Mouse (Mus musculus): ENCODE data around the gene Dnajb1. TPM values are rescaled to one million over a fixed set of nuclear protein-coding genes. Genes with fewer than 3 reads are reported as not detected.
"Not testable (repeated sequence)": the region's sequence is repeated elsewhere in the genome, so short reads cannot be mapped to it uniquely, and the experiment has no call there.

Gene Dnajb1
- 10 to 100 TPM; 30.9 to 52.4 (median 41.9) TPM for total RNA-seq (2022)

GRCm38 (mm10) chr8:83607661-83608397 is at the start of gene Dnajb1, which contains the start of gene Tecr:
Dnajb1 (plus strand) TSS chr8:83608193.
Tecr (minus strand) TSS chr8:83607971.
- peak; percentile 99 for DNase-seq (ENCODE audit: low spot score in 2 of 2)

GRCm38 (mm10) chr8:83562669-83563068 is 45.3 kb upstream of the Dnajb1 start:
- DNase-seq (ENCODE audit: low spot score in 2 of 2) = no peak

GRCm38 (mm10) chr8:83563246-83563645 is 44.7 kb upstream of the Dnajb1 start:
- DNase-seq (ENCODE audit: low spot score in 2 of 2) = no peak

GRCm38 (mm10) chr8:83565731-83566375 is 42.1 kb upstream of the Dnajb1 start:
- DNase-seq (ENCODE audit: low spot score in 2 of 2) = peak in 1 of 2 experiments; percentile 6

GRCm38 (mm10) chr8:83566469-83567395 is 41.3 kb upstream of the Dnajb1 start, which contains the start of gene Ndufb7:
Ndufb7 (plus strand) TSS chr8:83566671.
- peak; percentile 93 to 97 for DNase-seq (ENCODE audit: low spot score in 2 of 2)

GRCm38 (mm10) chr8:83567668-83568067 is 40.3 kb upstream of the Dnajb1 start:
- peak; percentile 9 to 11 for DNase-seq (ENCODE audit: low spot score in 2 of 2)

GRCm38 (mm10) chr8:83568128-83568527 is 39.9 kb upstream of the Dnajb1 start:
- DNase-seq (ENCODE audit: low spot score in 2 of 2) = no peak

- no peak for DNase-seq (ENCODE audit: low spot score in 2 of 2)
These were observed 39.2 kb upstream of the Dnajb1 start for GRCm38 (mm10) chr8:83568755-83569154.

- no peak for DNase-seq (ENCODE audit: low spot score in 2 of 2)
These were observed 38.8 kb upstream of the Dnajb1 start for GRCm38 (mm10) chr8:83569165-83569564.

- DNase-seq (ENCODE audit: low spot score in 2 of 2) = peak in 1 of 2 experiments; percentile 6
These were observed 37.6 kb upstream of the Dnajb1 start for GRCm38 (mm10) chr8:83570272-83571000.

- DNase-seq (ENCODE audit: low spot score in 2 of 2) = not testable (repeated sequence)
These were observed 37.0 kb upstream of the Dnajb1 start for GRCm38 (mm10) chr8:83571001-83571340.

- no peak for DNase-seq (ENCODE audit: low spot score in 2 of 2)
These were observed 36.2 kb upstream of the Dnajb1 start for GRCm38 (mm10) chr8:83571791-83572190.

GRCm38 (mm10) chr8:83572246-83572812 is 35.7 kb upstream of the Dnajb1 start:
- DNase-seq (ENCODE audit: low spot score in 2 of 2) = no peak

GRCm38 (mm10) chr8:83573140-83573875 is 34.7 kb upstream of the Dnajb1 start:
- peak in 1 of 2 experiments; percentile 21 for DNase-seq (ENCODE audit: low spot score in 2 of 2)

GRCm38 (mm10) chr8:83574631-83575315 is 33.2 kb upstream of the Dnajb1 start:
- peak; percentile 5 to 16 for DNase-seq (ENCODE audit: low spot score in 2 of 2)

GRCm38 (mm10) chr8:83575561-83576515 is 32.2 kb upstream of the Dnajb1 start:
- DNase-seq (ENCODE audit: low spot score in 2 of 2) = peak; percentile 3 to 14

- DNase-seq (ENCODE audit: low spot score in 2 of 2) = no peak
These were observed 31.5 kb upstream of the Dnajb1 start for GRCm38 (mm10) chr8:83576516-83576895.

GRCm38 (mm10) chr8:83576921-83577320 is 31.1 kb upstream of the Dnajb1 start:
- no peak for DNase-seq (ENCODE audit: low spot score in 2 of 2)

All from layer of hippocampus, adult 8-10 months (tissue).